Mouse (Mus musculus): Measurements from ENCODE around the gene Leap2. TPM values are rescaled to one million over a fixed set of nuclear protein-coding genes. Genes with fewer than 3 reads are reported as not detected.

The Leap2 gene
- polyA plus RNA-seq, 1 experiment, result not detected

GRCm38 (mm10) chr11:53393856-53394255, 29.1 kb downstream of the Leap2 start:
- H3K4me1 ChIP-seq (replicated peaks; ENCODE audit: control insufficient read depth, insufficient read depth, low read length), result no peaks in the 10 kb centered on the region
- no peak overlapping the region for H3K4me3 ChIP-seq (ENCODE audit: control insufficient read depth, insufficient read depth, low read length)
- no peak for DNase-seq
- 6% methylated on average over 1 of the region's 1 CpGs for WGBS
- peaks cover 37% of the 10 kb centered on the region for H3K36me3 ChIP-seq (ENCODE audit: control insufficient read depth, insufficient read depth, low read length)
- no peak for TF ChIP-seq CTCF (IDR thresholded peaks at IDR 0.05; ENCODE audit: borderline replicate concordance, control insufficient read depth, extremely low read depth, insufficient read depth, low read length, poor library complexity)
- no peak for TF ChIP-seq POLR2A (IDR thresholded peaks at IDR 0.05; ENCODE audit: control insufficient read depth, extremely low read depth, insufficient read depth, low read length, poor library complexity)
- no peak overlapping the region for H3K27ac ChIP-seq (ENCODE audit: control insufficient read depth, insufficient read depth, low read length)
- no peaks in the 10 kb centered on the region for H3K27me3 ChIP-seq (ENCODE audit: control insufficient read depth, insufficient read depth, low read length)

GRCm38 (mm10) chr11:53383758-53384428, 39.1 kb downstream of the Leap2 start:
- H3K36me3 ChIP-seq (ENCODE audit: control insufficient read depth, insufficient read depth, low read length), result peaks cover 8% of the 10 kb centered on the region
- no peaks in the 10 kb centered on the region for H3K4me1 ChIP-seq (replicated peaks; ENCODE audit: control insufficient read depth, insufficient read depth, low read length)
- TF ChIP-seq POLR2A (IDR thresholded peaks at IDR 0.05; ENCODE audit: control insufficient read depth, extremely low read depth, insufficient read depth, low read length, poor library complexity) (no peak), CTCF (IDR thresholded peaks at IDR 0.05; ENCODE audit: borderline replicate concordance, control insufficient read depth, extremely low read depth, insufficient read depth, low read length, poor library complexity) (no peak)
- H3K27me3 ChIP-seq (ENCODE audit: control insufficient read depth, insufficient read depth, low read length), result no peaks in the 10 kb centered on the region
- no peak overlapping the region for H3K27ac ChIP-seq (ENCODE audit: control insufficient read depth, insufficient read depth, low read length)
- H3K4me3 ChIP-seq (ENCODE audit: control insufficient read depth, insufficient read depth, low read length), result no peak overlapping the region
- WGBS, result 99% methylated on average over 2 of the region's 2 CpGs
- no peak for DNase-seq

- 94% methylated on average over 1 of the region's 1 CpGs for WGBS
- no peak for DNase-seq
These were observed 44.1 kb downstream of the Leap2 start for GRCm38 (mm10) chr11:53378918-53379317.

More at GRCm38 (mm10) chr11:53378918-53379317, 44.1 kb downstream of the Leap2 start:
- H3K36me3 ChIP-seq (ENCODE audit: control insufficient read depth, insufficient read depth, low read length), result peaks cover 17% of the 10 kb centered on the region
- no peaks in the 10 kb centered on the region for H3K4me1 ChIP-seq (replicated peaks; ENCODE audit: control insufficient read depth, insufficient read depth, low read length)
- no peaks in the 10 kb centered on the region for H3K27me3 ChIP-seq (ENCODE audit: control insufficient read depth, insufficient read depth, low read length)
- no peak for TF ChIP-seq POLR2A (IDR thresholded peaks at IDR 0.05; ENCODE audit: control insufficient read depth, extremely low read depth, insufficient read depth, low read length, poor library complexity)
- TF ChIP-seq CTCF (IDR thresholded peaks at IDR 0.05; ENCODE audit: borderline replicate concordance, control insufficient read depth, extremely low read depth, insufficient read depth, low read length, poor library complexity), result no peak
- no peak overlapping the region for H3K27ac ChIP-seq (ENCODE audit: control insufficient read depth, insufficient read depth, low read length)
- H3K4me3 ChIP-seq (ENCODE audit: control insufficient read depth, insufficient read depth, low read length), result no peak overlapping the region

Other genes with a start within 250 kb of the Leap2 start
- 29.3 and 41.9 TPM in 2 replicates for gene Hspa4, start 122.7 kb downstream of the Leap2 start, polyA plus RNA-seq (2012; rRNA removed)
- gene Zcchc10, start 98.5 kb downstream of the Leap2 start, polyA plus RNA-seq (2012; rRNA removed), result 8.4 and 8.7 TPM in 2 replicates
- 16.4 and 18.9 TPM in 2 replicates for gene Aff4, start 72.3 kb downstream of the Leap2 start, polyA plus RNA-seq (2012; rRNA removed)
- 407 and 566 TPM in 2 replicates for gene Uqcrq, start 7.7 kb upstream of the Leap2 start, polyA plus RNA-seq (2012; rRNA removed)
- gene Gdf9, start 7.9 kb upstream of the Leap2 start, polyA plus RNA-seq (2012; rRNA removed), result 0.91 and 1.5 TPM in 2 replicates
- gene Gm10447, start 33.9 kb upstream of the Leap2 start, polyA plus RNA-seq (2012; rRNA removed), result 0.08 TPM in 1 of 2 replicates, not detected in the other
- 0.70 and 0.75 TPM in 2 replicates for gene Shroom1, start 34.0 kb upstream of the Leap2 start, polyA plus RNA-seq (2012; rRNA removed)
- not detected in 2 replicates for gene Gm9837, start 47.3 kb upstream of the Leap2 start, polyA plus RNA-seq (2012; rRNA removed)
- gene Gm9945, start 57.0 kb upstream of the Leap2 start, polyA plus RNA-seq (2012; rRNA removed), result not detected in 2 replicates
- 0.18 and 0.23 TPM in 2 replicates for gene Sowaha, start 57.1 kb upstream of the Leap2 start, polyA plus RNA-seq (2012; rRNA removed)
- 11.5 TPM in 2 replicates for gene Sept8, start 96.1 kb upstream of the Leap2 start, polyA plus RNA-seq (2012; rRNA removed)
- 3.8 and 4.2 TPM in 2 replicates for gene Kif3a, start 144.2 kb upstream of the Leap2 start, polyA plus RNA-seq (2012; rRNA removed)
- 0.55 TPM in 1 of 2 replicates, not detected in the other for gene Il4, start 195.5 kb upstream of the Leap2 start, polyA plus RNA-seq (2012; rRNA removed)
- gene Il13, start 211.5 kb upstream of the Leap2 start, polyA plus RNA-seq (2012; rRNA removed), result 8.5 and 10.4 TPM in 2 replicates

Data from thymus, adult 2 months (tissue).